Mouse (Mus musculus): ENCODE data around the gene Ak9.

DNA sequence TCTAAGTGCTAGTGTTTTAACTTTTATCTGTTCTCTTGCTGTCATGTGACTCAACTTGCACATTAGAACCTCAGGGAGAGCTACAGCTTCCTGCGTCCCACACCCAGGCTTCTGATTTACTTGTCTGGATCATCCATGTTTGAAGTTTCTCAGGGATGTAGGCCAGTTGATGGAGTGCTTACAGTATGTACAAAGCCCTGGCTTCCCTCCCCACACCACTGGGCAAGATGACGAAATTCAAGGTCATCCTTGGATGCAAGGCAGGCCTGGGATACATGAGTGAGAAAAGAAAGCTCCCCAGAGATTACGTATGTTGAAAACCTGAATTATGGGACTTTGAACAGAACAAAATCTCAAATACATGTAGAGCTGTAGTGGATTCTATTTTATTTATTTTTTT, 149.0 kb downstream of the Ak9 start:
- TF ChIP-seq CTCF (IDR thresholded peaks at IDR 0.05; ENCODE audit: control insufficient read depth, insufficient read depth, low read length) = no peak
- no peak for TF ChIP-seq POLR2A (IDR thresholded peaks at IDR 0.05; ENCODE audit: borderline replicate concordance, control insufficient read depth, low read depth, low read length)

Measured in bone marrow, adult 2 months (tissue).